In the genomic region with DNA sequence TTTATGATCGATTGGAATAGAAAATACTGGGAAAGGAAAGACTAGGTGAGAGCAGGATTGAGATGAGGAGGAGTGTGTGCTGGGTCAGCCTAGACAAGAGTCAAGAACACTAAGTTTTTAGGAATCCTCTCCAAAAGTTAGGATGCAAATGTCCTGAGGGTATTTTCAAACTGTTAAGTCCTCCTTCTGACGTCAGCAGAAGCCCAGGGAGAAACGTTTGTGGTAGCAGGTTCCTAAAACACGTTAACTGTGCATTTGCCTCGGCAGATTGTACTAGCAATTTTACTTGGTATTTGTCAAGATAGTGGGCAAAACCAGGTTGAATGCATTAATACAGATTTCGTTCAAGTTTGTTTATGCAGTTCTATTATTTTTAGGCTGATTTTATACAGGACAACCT, we compare ENCODE assay signal across 9 mouse cellular contexts. TPM values are rescaled to one million over a fixed set of nuclear protein-coding genes. Genes with fewer than 3 reads are reported as not detected.
DNase-seq lines count a peak whose midpoint lies in the region; ATAC-seq lines count a peak whose summit lies in the region.
"Had no signal": no experiment of that assay in that cellular context is flagged by ENCODE, and none has a peak within 500 bp of the region (broad histone marks: within the 10 kb centered on the region; RNA-seq: fewer than 3 reads in every experiment).

No protein-coding gene starts in this region.

- H3K9me3 ChIP-seq in heart, embryonic 14.5 days (ENCODE audit: control insufficient read depth, low read length): no peaks in the 10 kb centered on the region
- no peaks in the 10 kb centered on the region for H3K9me3 ChIP-seq in hindbrain, embryonic 15.5 days
- H3K9me3 ChIP-seq in midbrain, embryonic 15.5 days: no peaks in the 10 kb centered on the region

- H3K27ac ChIP-seq in heart, embryonic 14.5 days (replicated peaks in 1 of 2; ENCODE audit: control insufficient read depth in 1 of 2, insufficient read depth in 1 of 2, low read depth in 2 of 2, low read length in 2 of 2): no peak overlapping the region
- no peak overlapping the region for H3K27ac ChIP-seq in hindbrain, embryonic 15.5 days (replicated peaks)
- H3K27ac ChIP-seq in midbrain, embryonic 15.5 days: no peak overlapping the region

- no peak for DNase-seq in heart, adult 9 months (ENCODE audit: low spot score in 2 of 2)
- peak; percentile 11 for DNase-seq in MEL-GATA-1-ER (ENCODE audit: extremely low read depth, low read depth)
- no peak for DNase-seq in layer of hippocampus, adult 9-10 months (ENCODE audit: low spot score)
- no peak for DNase-seq in adrenal gland, postnatal 4 days (ENCODE audit: low spot score in 2 of 2)
- no peak for DNase-seq in left cerebral cortex, postnatal 36 days (ENCODE audit: low spot score in 2 of 2)

- WGBS in heart, embryonic 14.5 days: 18% methylated on average over 6 of the region's 6 CpGs
- 18% methylated on average over 6 of the region's 6 CpGs for WGBS in hindbrain, embryonic 15.5 days
- 16% methylated on average over 6 of the region's 6 CpGs for WGBS in midbrain, embryonic 15.5 days

- H3K4me3 ChIP-seq in heart, embryonic 14.5 days (ENCODE audit: control insufficient read depth in 1 of 2, insufficient read depth in 1 of 2, low read depth in 1 of 2, low read length in 2 of 2): peak overlapping the region; percentile 36 to 89; a peak in 3 of 4 replicates
- H3K4me3 ChIP-seq in hindbrain, embryonic 15.5 days: peak overlapping the region; percentile 85
- H3K4me3 ChIP-seq in midbrain, embryonic 15.5 days: peak overlapping the region; percentile 72

- H3K4me1 ChIP-seq in heart, embryonic 14.5 days (ENCODE audit: control insufficient read depth in 2 of 2, insufficient read depth in 2 of 2, low read length in 2 of 2): peaks cover 0 to 18% of the 10 kb centered on the region in 2 experiments
- H3K4me1 ChIP-seq in hindbrain, embryonic 15.5 days (replicated peaks): peaks cover 19% of the 10 kb centered on the region
- H3K4me1 ChIP-seq in midbrain, embryonic 15.5 days: peaks cover 19% of the 10 kb centered on the region

- intact Hi-C loops in left cerebral cortex, postnatal 36 days (cut with DNase I): loop anchor here (10.0 kb wide), 1 partner anchor 299 kb away; no protein-coding TSS in a partner anchor

- peak overlapping the region; percentile 84 for H3K4me2 ChIP-seq in heart, embryonic 14.5 days (ENCODE audit: low read length)
- H3K4me2 ChIP-seq in hindbrain, embryonic 15.5 days: peak overlapping the region; percentile 97
- peak overlapping the region; percentile 95 for H3K4me2 ChIP-seq in midbrain, embryonic 15.5 days

- H3K27me3 ChIP-seq in heart, embryonic 14.5 days (ENCODE audit: control insufficient read depth, insufficient read depth, low read length): no peaks in the 10 kb centered on the region
- H3K27me3 ChIP-seq in hindbrain, embryonic 15.5 days: no peaks in the 10 kb centered on the region
- H3K27me3 ChIP-seq in midbrain, embryonic 15.5 days (replicated peaks): no peaks in the 10 kb centered on the region

- no peak for ATAC-seq in heart, embryonic 14.5 days (ENCODE audit: insufficient number of reproducible peaks, insufficient read depth, low FRiP score, low read depth)
- ATAC-seq in hindbrain, embryonic 15.5 days (ENCODE audit: low FRiP score, low read depth): no peak
- ATAC-seq in midbrain, embryonic 15.5 days (replicated peaks): no peak

- peaks cover 40% of the 10 kb centered on the region for H3K36me3 ChIP-seq in heart, embryonic 14.5 days (ENCODE audit: control insufficient read depth, insufficient read depth, low read length)
- no peaks in the 10 kb centered on the region for H3K36me3 ChIP-seq in hindbrain, embryonic 15.5 days
- H3K36me3 ChIP-seq in midbrain, embryonic 15.5 days (replicated peaks): no peaks in the 10 kb centered on the region

- H3K9ac ChIP-seq in heart, embryonic 14.5 days (ENCODE audit: low read length): peak overlapping the region; percentile 86
- H3K9ac ChIP-seq in hindbrain, embryonic 15.5 days: no peak overlapping the region
- H3K9ac ChIP-seq in midbrain, embryonic 15.5 days: no peak overlapping the region

RNA-seq across cellular contexts. Expression of a gene that starts 1.0 kb away (rescaled TPM):
- polyA plus RNA-seq in heart, embryonic 14.5 days (2014; fragmentation: Nextera tagmentation; extraction: Ambion mirVana): 28.3 and 28.4 TPM in 2 replicates
- 6.3 and 6.4 TPM in 2 replicates for polyA plus RNA-seq in hindbrain, embryonic 15.5 days (2015; fragmentation: Nextera tagmentation; extraction: Ambion mirVana)
- 5.0 and 5.4 TPM in 2 replicates for polyA plus RNA-seq in midbrain, embryonic 15.5 days (2015; fragmentation: Nextera tagmentation; extraction: Ambion mirVana)
- 10 to 100 TPM in 1 of 2 experiments, 1 to 10 TPM in 1; 10.0 to 11.0 TPM for total RNA-seq in adrenal gland, postnatal 4 days (2021)
- under 1 TPM; 0.12 to 0.39 TPM for total RNA-seq in left cerebral cortex, postnatal 36 days (2021)

RNA-seq across cellular contexts. Expression of a gene that starts 12.4 kb away (rescaled TPM):
- 5.3 and 5.5 TPM in 2 replicates for polyA plus RNA-seq in heart, embryonic 14.5 days (2014; fragmentation: Nextera tagmentation; extraction: Ambion mirVana)
- 1.6 and 2.5 TPM in 2 replicates for polyA plus RNA-seq in hindbrain, embryonic 15.5 days (2015; fragmentation: Nextera tagmentation; extraction: Ambion mirVana)
- polyA plus RNA-seq in midbrain, embryonic 15.5 days (2015; fragmentation: Nextera tagmentation; extraction: Ambion mirVana): 2.1 and 2.5 TPM in 2 replicates
- 10 to 100 TPM; 19.7 to 24.6 TPM for total RNA-seq in adrenal gland, postnatal 4 days (2021)
- 1 to 10 TPM; 3.5 to 7.6 TPM for total RNA-seq in left cerebral cortex, postnatal 36 days (2021)

RNA-seq across cellular contexts. Expression of a gene that starts 41.1 kb away (rescaled TPM):
- polyA plus RNA-seq in heart, embryonic 14.5 days (2014; fragmentation: Nextera tagmentation; extraction: Ambion mirVana): not detected in 2 replicates
- polyA plus RNA-seq in hindbrain, embryonic 15.5 days (2015; fragmentation: Nextera tagmentation; extraction: Ambion mirVana): 0.22 and 0.25 TPM in 2 replicates
- 0.20 and 0.43 TPM in 2 replicates for polyA plus RNA-seq in midbrain, embryonic 15.5 days (2015; fragmentation: Nextera tagmentation; extraction: Ambion mirVana)
- total RNA-seq in adrenal gland, postnatal 4 days (2021): 1 to 10 TPM; 3.0 to 3.6 TPM
- not detected for total RNA-seq in left cerebral cortex, postnatal 36 days (2021)
- polyA plus RNA-seq: cortical plate, adult 2 months had no signal
